Mouse (Mus musculus) midbrain, postnatal 0 days (tissue): ENCODE results near the gene Rps6kb2. TPM values are rescaled to one million over a fixed set of nuclear protein-coding genes. Genes with fewer than 3 reads are reported as not detected.

Experiments used
- ATAC-seq: fragments of 200-750 bp; cut with Nextera tagmentation; 2 replicates; pipeline ENCODE4 v1.8.0; 2017; ENCODE audit warnings: moderate number of reproducible peaks, mild to moderate bottlenecking, moderate TSS enrichment, moderate library complexity; ENCODE audit not compliant: low FRiP score
- DNase-seq: peaks from one replicate; pipeline ENCODE4 v3.0.0-alpha.2; 2015; ENCODE audit warnings: low spot score
- H3K27ac ChIP-seq: fragments of 300-500 bp; sonication (generic); 2 replicates; pipeline ENCODE4 v1.5.1; 2014; ENCODE audit warnings: low read depth, mild to moderate bottlenecking, low read length, mixed read lengths
- H3K27me3 ChIP-seq: fragments of 300-500 bp; sonication (generic); 2 replicates; pipeline ENCODE4 v1.6.1; 2014; ENCODE audit warnings: low read length, control low read depth, mixed read lengths; ENCODE audit not compliant: insufficient read depth
- H3K36me3 ChIP-seq: fragments of 300-500 bp; sonication (generic); 2 replicates; pipeline ENCODE4 v1.6.1; 2014; ENCODE audit warnings: low read length, control low read depth, mixed read lengths; ENCODE audit not compliant: insufficient read depth
- H3K4me1 ChIP-seq: fragments of 300-500 bp; sonication (generic); 2 replicates; pipeline ENCODE4 v1.6.1; 2014; ENCODE audit warnings: mild to moderate bottlenecking, control low read depth, antibody characterized with exemption, low read length, mixed read lengths; ENCODE audit not compliant: insufficient read depth
- H3K4me2 ChIP-seq: fragments of 300-500 bp; sonication (generic); 2 replicates; pipeline ENCODE4 v1.6.1; 2014; ENCODE audit warnings: low read depth, mild to moderate bottlenecking, low read length, mixed read lengths; ENCODE audit not compliant: poor library complexity, severe bottlenecking
- H3K4me3 ChIP-seq: fragments of 300-500 bp; sonication (generic); 2 replicates; pipeline ENCODE4 v1.5.1; 2014; ENCODE audit warnings: low read depth, mild to moderate bottlenecking, low read length, moderate library complexity
- H3K9ac ChIP-seq: fragments of 300-500 bp; sonication (generic); replicated peaks from 2 replicates; pipeline ENCODE4 v1.6.1; 2014; ENCODE audit warnings: mild to moderate bottlenecking, low read length, moderate library complexity, mixed read lengths; ENCODE audit not compliant: poor library complexity, severe bottlenecking
- H3K9me3 ChIP-seq: fragments of 300-500 bp; sonication (generic); 2 replicates; pipeline ENCODE4 v1.6.1; 2016; ENCODE audit warnings: low read length, control low read depth
- CTCF ChIP-seq: IDR thresholded peaks from 2 replicates; pipeline ENCODE4 v1.5.1; 2016; ENCODE audit warnings: antibody characterized with exemption, mild to moderate bottlenecking
- WGBS: fragments of 180-500 bp; shearing (Covaris S2); extraction: QIAGEN DNeasy Blood & Tissue Kit; methylation state at CpG from one replicate; pipeline ENCODE4 v1.1.7; 2014; 5-methylcytosine and 5-hydroxymethylcytosine counted together
- polyA plus RNA-seq: library from polyadenylated mRNA; unstranded; fragments of >200 nt; fragmentation: Nextera tagmentation; extraction: Ambion mirVana; gene quantifications from 2 replicates; pipeline ENCODE4 v1.2.1, GENCODE M21; 2015
- total RNA-seq: library from RNA; depleted of rRNA; stranded (reverse); fragments of >200 nt; gene quantifications from 2 replicates; pipeline ENCODE4 v1.2.3, GENCODE M21; 2014

The Rps6kb2 gene
- total and polyA plus RNA-seq, 2 experiments from 2014 or later: 23.5 to 62.8 TPM

- Histone ChIP-seq H3K4me1 (peaks cover 7% of the 10 kb centered on the region), H3K36me3 (peaks cover 45% of the 10 kb centered on the region), H3K27ac (no peak overlapping the region), H3K9me3 (no peaks in the 10 kb centered on the region), H3K4me2 (no peak overlapping the region), H3K27me3 (no peaks in the 10 kb centered on the region), H3K9ac (no peak overlapping the region), H3K4me3 (no peak overlapping the region)
- DNase-seq: no peak
- ATAC-seq: no peak
- no peak for TF ChIP-seq CTCF
- 90% methylated on average over 2 of the region's 2 CpGs for WGBS
Measured at GRCm38 (mm10) chr19:4118350-4118749, 44.8 kb downstream of the Rps6kb2 start.

GRCm38 (mm10) chr19:4117006-4117405 lies 46.1 kb downstream of the Rps6kb2 start:
- peaks cover 58% of the 10 kb centered on the region for H3K36me3 ChIP-seq
- H3K27me3 ChIP-seq: no peaks in the 10 kb centered on the region
- H3K9me3 ChIP-seq: no peaks in the 10 kb centered on the region
- no peak for TF ChIP-seq CTCF
- H3K9ac ChIP-seq: no peak overlapping the region
- no peak for DNase-seq
- no peak overlapping the region for H3K4me2 ChIP-seq
- 96% methylated on average over 7 of the region's 7 CpGs for WGBS
- H3K27ac ChIP-seq: no peak overlapping the region
- no peak for ATAC-seq
- no peak overlapping the region for H3K4me3 ChIP-seq
- peaks cover 7% of the 10 kb centered on the region for H3K4me1 ChIP-seq

GRCm38 (mm10) chr19:4115816-4116215 lies 47.3 kb downstream of the Rps6kb2 start:
- ATAC-seq (no peak), DNase-seq (no peak)
- no peaks in the 10 kb centered on the region for H3K27me3 ChIP-seq
- 84% methylated on average over 11 of the region's 11 CpGs for WGBS
- no peak overlapping the region for H3K4me2 ChIP-seq
- H3K9ac ChIP-seq: no peak overlapping the region
- H3K27ac ChIP-seq: no peak overlapping the region
- peaks cover 7% of the 10 kb centered on the region for H3K4me1 ChIP-seq
- no peak overlapping the region for H3K4me3 ChIP-seq
- H3K36me3 ChIP-seq: peaks cover 70% of the 10 kb centered on the region
- TF ChIP-seq CTCF: no peak
- H3K9me3 ChIP-seq: no peaks in the 10 kb centered on the region

GRCm38 (mm10) chr19:4115144-4115543 lies 48.0 kb downstream of the Rps6kb2 start:
- Histone ChIP-seq H3K9ac (no peak overlapping the region), H3K27me3 (no peaks in the 10 kb centered on the region), H3K4me2 (no peak overlapping the region), H3K9me3 (no peaks in the 10 kb centered on the region), H3K36me3 (peaks cover 76% of the 10 kb centered on the region), H3K4me1 (peaks cover under 1% of the 10 kb centered on the region; the same call in 1 of the 2 replicates), H3K4me3 (no peak overlapping the region), H3K27ac (no peak overlapping the region)
- no peak for ATAC-seq
- no peak for TF ChIP-seq CTCF
- no peak for DNase-seq
- WGBS: 96% methylated on average over 6 of the region's 10 CpGs

GRCm38 (mm10) chr19:4114551-4114950 lies 48.6 kb downstream of the Rps6kb2 start:
- Histone ChIP-seq H3K4me1 (no peaks in the 10 kb centered on the region), H3K4me2 (no peak overlapping the region), H3K27me3 (no peaks in the 10 kb centered on the region), H3K4me3 (no peak overlapping the region), H3K36me3 (peaks cover 82% of the 10 kb centered on the region), H3K9ac (no peak overlapping the region), H3K27ac (no peak overlapping the region), H3K9me3 (no peaks in the 10 kb centered on the region)
- ATAC-seq (no peak), DNase-seq (no peak)
- WGBS: 89% methylated on average over 10 of the region's 10 CpGs
- TF ChIP-seq CTCF: no peak

GRCm38 (mm10) chr19:4113806-4114230 lies 49.3 kb downstream of the Rps6kb2 start:
- no peak overlapping the region for H3K4me2 ChIP-seq
- H3K4me3 ChIP-seq: no peak overlapping the region
- no peak for TF ChIP-seq CTCF
- WGBS: 78% methylated on average over 5 of the region's 5 CpGs
- DNase-seq (no peak), ATAC-seq (no peak)
- no peak overlapping the region for H3K9ac ChIP-seq
- peaks cover 89% of the 10 kb centered on the region for H3K36me3 ChIP-seq
- no peaks in the 10 kb centered on the region for H3K27me3 ChIP-seq
- no peaks in the 10 kb centered on the region for H3K9me3 ChIP-seq
- no peak overlapping the region for H3K27ac ChIP-seq
- H3K4me1 ChIP-seq: no peaks in the 10 kb centered on the region
